Mouse (Mus musculus) right cerebral cortex, adult 18-20 months (tissue): ENCODE data around the gene Plxnc1.

Experiments used
- DNase-seq: peaks from one replicate; pipeline ENCODE4 v3.0.0; 2022; ENCODE audit warnings: mixed read lengths

Gene Plxnc1

GRCm38 (mm10) chr10:94918618-94919017, 26.0 kb downstream of the Plxnc1 start:
- no peak for DNase-seq

- no peak for DNase-seq
Observed at GRCm38 (mm10) chr10:94917990-94918389, 26.6 kb downstream of the Plxnc1 start.

- no peak for DNase-seq
Observed at GRCm38 (mm10) chr10:94917354-94917753, 27.3 kb downstream of the Plxnc1 start.

GRCm38 (mm10) chr10:94916610-94917009, 28.0 kb downstream of the Plxnc1 start:
- no peak for DNase-seq

GRCm38 (mm10) chr10:94915746-94916145, 28.9 kb downstream of the Plxnc1 start:
- DNase-seq = peak; percentile 54

- DNase-seq = no peak
Observed at GRCm38 (mm10) chr10:94914081-94914480, 30.6 kb downstream of the Plxnc1 start.

GRCm38 (mm10) chr10:94913336-94913739, 31.3 kb downstream of the Plxnc1 start:
- DNase-seq = no peak

- DNase-seq = no peak
Observed at GRCm38 (mm10) chr10:94912551-94912950, 32.1 kb downstream of the Plxnc1 start.

GRCm38 (mm10) chr10:94911102-94911501, 33.5 kb downstream of the Plxnc1 start:
- no peak for DNase-seq

GRCm38 (mm10) chr10:94910570-94910969, 34.1 kb downstream of the Plxnc1 start:
- no peak for DNase-seq

- DNase-seq = no peak
Observed at GRCm38 (mm10) chr10:94909789-94910188, 34.8 kb downstream of the Plxnc1 start.

GRCm38 (mm10) chr10:94908976-94909717, 35.5 kb downstream of the Plxnc1 start:
- no peak for DNase-seq

- DNase-seq = peak; percentile 84
Observed at GRCm38 (mm10) chr10:94905689-94906473, 38.8 kb downstream of the Plxnc1 start.

GRCm38 (mm10) chr10:94905219-94905618, 39.4 kb downstream of the Plxnc1 start:
- DNase-seq = peak; percentile 55

- DNase-seq = no peak
Observed at GRCm38 (mm10) chr10:94896950-94897349, 47.7 kb downstream of the Plxnc1 start.

- no peak for DNase-seq
Observed at GRCm38 (mm10) chr10:94896311-94896710, 48.3 kb downstream of the Plxnc1 start.

GRCm38 (mm10) chr10:94895876-94896275, 48.8 kb downstream of the Plxnc1 start:
- no peak for DNase-seq

GRCm38 (mm10) chr10:94889735-94890134, 54.9 kb downstream of the Plxnc1 start:
- DNase-seq = no peak

GRCm38 (mm10) chr10:94883216-94883615, 61.4 kb downstream of the Plxnc1 start:
- DNase-seq = no peak

GRCm38 (mm10) chr10:94871506-94871905, 73.1 kb downstream of the Plxnc1 start:
- DNase-seq = no peak

- DNase-seq = no peak
Observed at GRCm38 (mm10) chr10:94871102-94871501, 73.5 kb downstream of the Plxnc1 start.

GRCm38 (mm10) chr10:94866995-94867856, 77.4 kb downstream of the Plxnc1 start:
- DNase-seq = no peak

GRCm38 (mm10) chr10:94865206-94865605, 79.4 kb downstream of the Plxnc1 start:
- DNase-seq = no peak
